Mouse (Mus musculus) 416B (cell line): ENCODE measurements around the gene Ostc.

Experiments used
- DNase-seq: peaks from one replicate; pipeline ENCODE4 v3.0.0; 2011; ENCODE audit warnings: low read depth

Ostc gene

DNA sequence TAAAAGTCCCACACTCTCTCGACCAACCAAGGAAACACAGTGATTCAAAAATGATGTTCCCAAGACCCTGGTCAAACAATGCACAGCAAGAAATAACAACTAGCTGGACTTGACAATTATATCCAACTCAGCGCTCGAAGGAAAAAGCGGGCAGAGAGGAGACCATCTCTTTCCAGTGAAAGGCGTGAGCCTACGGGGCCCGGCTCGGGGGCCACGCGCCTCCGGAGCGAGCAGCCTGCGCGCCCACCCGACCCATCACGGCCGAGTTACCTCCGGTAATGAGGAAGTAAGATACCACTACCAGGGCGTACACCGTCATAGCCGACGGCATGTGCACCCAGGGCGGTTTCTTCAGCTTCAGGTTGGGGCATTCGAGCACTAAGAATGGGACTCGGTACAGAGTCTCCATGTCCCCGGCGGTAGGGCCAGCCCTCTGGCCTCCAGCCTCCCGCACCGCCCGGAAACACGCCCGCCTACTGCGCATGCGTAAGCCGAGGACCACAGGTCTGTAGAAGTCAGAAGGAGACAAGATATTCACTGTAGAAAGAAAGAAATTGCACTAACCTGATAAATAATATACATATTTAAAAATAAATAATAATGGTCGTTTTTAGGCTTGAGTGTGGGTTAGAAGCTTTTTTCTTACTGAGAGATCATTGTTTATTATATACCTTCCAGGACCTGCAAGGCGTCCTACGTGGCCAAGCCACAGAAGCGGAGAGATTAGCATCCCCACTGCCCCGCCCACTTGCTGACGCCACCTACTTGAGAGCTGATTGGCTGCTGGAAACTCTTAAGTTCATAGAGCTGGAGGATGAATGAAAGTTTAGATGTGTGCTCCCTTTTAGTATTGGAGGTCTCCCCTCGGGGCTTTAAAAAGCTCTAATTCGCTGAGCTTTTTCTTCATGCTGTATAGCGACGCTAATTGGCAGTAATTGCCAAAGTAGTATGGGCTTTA is at the start of gene Ostc:
Gene Ostc, minus strand, starts transcription at position 478 of the 958 bp plus-strand sequence.
- DNase-seq: peak; percentile 99

- no peak for DNase-seq
Measured at GRCm38 (mm10) chr3:130758157-130758841, 49.1 kb upstream of the Ostc start.

DNA sequence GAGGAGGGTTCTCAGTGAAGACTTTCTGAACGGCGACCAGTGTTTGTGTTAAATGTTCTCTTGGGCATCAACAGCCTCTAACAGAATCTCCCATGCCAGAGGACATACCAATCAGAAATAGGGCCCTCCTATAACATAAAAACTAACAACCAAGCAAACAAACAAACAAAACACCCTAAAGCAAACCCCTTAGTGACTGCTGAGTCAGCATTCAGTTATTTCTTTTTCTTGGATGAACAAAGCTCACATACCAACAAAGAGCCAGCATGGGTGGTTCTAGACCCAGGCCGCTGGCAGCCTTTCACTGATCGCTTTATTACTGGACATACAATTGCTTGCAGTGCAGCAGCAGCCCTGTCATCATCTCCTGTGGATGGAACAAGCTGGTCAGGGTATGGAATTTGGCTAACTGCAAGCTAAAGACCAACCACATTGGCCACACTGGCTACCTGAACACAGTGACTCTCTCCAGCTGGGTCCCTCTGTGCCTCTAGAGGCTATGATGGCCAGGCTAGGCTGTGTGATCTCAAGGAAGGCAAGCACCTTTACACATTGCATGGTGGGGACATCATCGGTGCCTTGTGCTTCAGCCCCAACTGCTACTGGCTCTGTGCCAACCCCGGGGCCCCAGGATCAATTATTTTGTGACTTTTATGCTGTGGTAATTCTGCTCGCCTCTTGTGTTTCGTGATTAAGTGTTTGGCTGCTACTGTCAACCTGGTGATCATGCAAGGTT is 48.0 kb upstream of the Ostc start:
- peak; percentile 3 for DNase-seq

- no peak for DNase-seq
Measured at GRCm38 (mm10) chr3:130749206-130749605, 40.0 kb upstream of the Ostc start.

- no peak for DNase-seq
Measured at GRCm38 (mm10) chr3:130746673-130747619, 37.7 kb upstream of the Ostc start.

- DNase-seq: no peak
Measured at GRCm38 (mm10) chr3:130737652-130738361, 28.6 kb upstream of the Ostc start.

DNA sequence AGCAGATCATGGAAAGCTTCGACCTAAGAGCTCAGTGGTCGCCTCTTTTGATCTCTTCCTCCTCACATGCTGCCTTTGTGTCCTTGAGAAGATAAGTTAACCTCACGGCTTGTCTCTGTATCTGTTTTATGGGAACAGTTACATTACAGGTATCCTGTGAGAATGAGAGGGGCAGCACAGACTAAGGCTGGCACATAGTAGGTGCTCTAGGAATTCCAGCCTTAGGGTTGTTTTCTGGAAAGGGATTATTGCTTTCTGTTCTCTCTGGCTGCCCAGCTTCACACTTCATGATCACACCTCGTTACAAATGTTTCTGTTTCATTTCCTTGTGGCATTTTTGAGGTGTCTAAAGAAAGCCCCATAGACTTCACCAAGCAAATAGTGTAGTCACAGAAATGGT is 27.5 kb upstream of the Ostc start:
- no peak for DNase-seq

- DNase-seq: peak; percentile 95
Measured at GRCm38 (mm10) chr3:130730189-130730653, 21.0 kb upstream of the Ostc start, which contains the start of gene Rpl34. TSS of gene Rpl34 (minus strand) at chr3:130730398.

GRCm38 (mm10) chr3:130729472-130730188 is 20.4 kb upstream of the Ostc start:
- DNase-seq: peak; percentile 70

DNA sequence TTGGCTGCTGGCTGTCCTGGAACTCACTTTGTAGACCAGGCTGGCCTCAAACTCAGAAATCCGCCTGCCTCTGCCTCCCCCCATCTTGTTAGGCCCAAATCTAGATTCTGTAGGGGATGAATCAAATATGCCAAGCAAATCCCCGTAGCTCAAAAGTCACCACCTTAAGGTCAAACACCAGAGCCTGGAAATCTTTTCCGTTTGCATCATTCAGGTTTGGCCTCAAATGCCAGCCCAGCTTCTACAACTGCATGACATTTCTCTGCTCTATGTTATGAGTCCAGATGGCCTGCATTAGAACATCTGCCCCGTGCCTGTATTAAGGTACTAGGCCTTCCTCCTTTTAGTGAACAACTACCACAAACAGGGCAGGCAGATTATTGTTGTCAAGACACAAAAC is 18.4 kb upstream of the Ostc start:
- no peak for DNase-seq

- no peak for DNase-seq
Measured at GRCm38 (mm10) chr3:130727036-130727435, 17.8 kb upstream of the Ostc start.

GRCm38 (mm10) chr3:130725718-130726117 is 16.5 kb upstream of the Ostc start:
- no peak for DNase-seq

DNA sequence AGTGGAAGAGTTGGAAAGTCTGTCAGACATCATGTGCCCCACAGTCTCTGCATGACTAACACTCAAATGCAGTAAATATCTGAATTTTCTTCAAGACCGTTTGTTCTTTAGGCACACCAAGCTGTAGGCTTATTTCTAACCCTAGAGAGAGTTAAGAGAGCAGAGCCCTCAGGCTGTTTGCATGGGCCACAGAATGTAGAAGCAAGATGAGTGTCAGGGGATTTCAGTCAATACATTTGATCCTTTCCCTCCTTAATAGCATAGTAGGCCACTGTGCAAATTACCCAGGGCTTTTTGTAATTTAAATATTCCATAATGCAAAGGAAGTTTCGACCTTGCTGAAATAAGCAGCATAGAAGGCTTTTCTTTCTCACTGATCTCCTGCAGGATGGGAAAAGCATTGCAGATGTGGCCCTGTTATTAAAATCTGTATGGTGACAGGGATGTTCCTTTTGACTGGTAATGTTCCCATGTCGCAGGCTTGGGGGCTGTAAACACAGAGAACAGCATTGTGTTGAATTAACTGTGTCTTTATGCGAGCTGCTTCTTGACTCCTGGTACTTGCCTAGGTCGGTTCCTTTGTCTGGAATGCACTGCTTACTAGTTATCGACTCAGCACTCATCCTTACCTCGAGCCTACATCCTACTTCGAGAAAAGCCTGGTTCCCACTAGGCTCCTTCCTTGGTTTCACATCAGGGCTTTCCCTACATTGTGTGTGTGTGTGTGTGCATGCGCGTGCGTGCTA is 13.7 kb upstream of the Ostc start:
- DNase-seq: no peak

- no peak for DNase-seq
Measured at GRCm38 (mm10) chr3:130720225-130720624, 11.0 kb upstream of the Ostc start.

DNA sequence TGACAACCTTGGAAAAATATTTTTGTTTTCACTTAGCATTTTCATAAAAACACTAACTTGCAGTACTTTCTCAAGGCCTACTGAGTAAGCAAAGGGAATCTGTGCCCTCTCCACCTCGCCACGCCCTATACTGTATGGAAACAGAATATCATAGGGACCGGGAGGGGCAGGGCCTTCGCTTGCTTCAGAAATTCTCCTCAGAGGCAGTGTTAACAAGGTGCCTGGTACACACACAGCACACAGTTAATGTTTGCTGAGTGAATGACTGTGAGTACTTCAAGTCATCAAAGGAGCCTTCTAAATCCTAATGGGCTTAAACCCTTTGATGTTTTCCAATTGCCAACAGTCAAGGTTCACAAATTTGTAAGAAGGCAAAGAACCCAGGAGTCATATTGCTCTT is 9.6 kb upstream of the Ostc start:
- no peak for DNase-seq

- DNase-seq: no peak
Measured at GRCm38 (mm10) chr3:130716555-130716954, 7.3 kb upstream of the Ostc start.

GRCm38 (mm10) chr3:130714775-130715568 is 5.7 kb upstream of the Ostc start:
- DNase-seq: peak; percentile 81

- no peak for DNase-seq
Measured at GRCm38 (mm10) chr3:130712891-130713290, 3.6 kb upstream of the Ostc start.
